Mouse (Mus musculus): Measurements from ENCODE around the gene Ptpdc1.

- no peak for TF ChIP-seq CTCF (IDR thresholded peaks at IDR 0.05; ENCODE audit: low read depth, low read length)
- no peak for TF ChIP-seq POLR2A (IDR thresholded peaks at IDR 0.05; ENCODE audit: borderline replicate concordance, low read depth, low read length)
These were observed 22.2 kb downstream of the Ptpdc1 start for GRCm38 (mm10) chr13:48603296-48603695.

Measured in bone marrow macrophage, adult 2 months (primary cell).